Mouse (Mus musculus): ENCODE measurements around the gene Clrn2.
"Not testable (repeated sequence)": the region's sequence is repeated elsewhere in the genome, so short reads cannot be mapped to it uniquely, and the experiment has no call there.

The Clrn2 gene

GRCm38 (mm10) chr5:45453451-45453850 lies at the start of gene Clrn2:
Gene Clrn2 (plus strand): TSS chr5:45453751.
- no peak for DNase-seq (ENCODE audit: low spot score in 2 of 2)

- no peak for DNase-seq (ENCODE audit: low spot score in 2 of 2)
Measured at GRCm38 (mm10) chr5:45406129-45406528, 47.4 kb upstream of the Clrn2 start.

- no peak for DNase-seq (ENCODE audit: low spot score in 2 of 2)
Measured at GRCm38 (mm10) chr5:45416478-45416877, 37.1 kb upstream of the Clrn2 start.

- DNase-seq (ENCODE audit: low spot score in 2 of 2), result no peak
Measured at GRCm38 (mm10) chr5:45417859-45418443, 35.6 kb upstream of the Clrn2 start.

- peak in 1 of 2 experiments; percentile 12 for DNase-seq (ENCODE audit: low spot score in 2 of 2)
Measured at GRCm38 (mm10) chr5:45419841-45420638, 33.5 kb upstream of the Clrn2 start.

- DNase-seq (ENCODE audit: low spot score in 2 of 2), result no peak
Measured at GRCm38 (mm10) chr5:45421881-45422844, 31.4 kb upstream of the Clrn2 start.

GRCm38 (mm10) chr5:45424021-45424886 lies 29.3 kb upstream of the Clrn2 start:
- DNase-seq (ENCODE audit: low spot score in 2 of 2), result peak; percentile 45 to 63

GRCm38 (mm10) chr5:45425771-45426170 lies 27.8 kb upstream of the Clrn2 start:
- not testable (repeated sequence) for DNase-seq (ENCODE audit: low spot score in 2 of 2)

GRCm38 (mm10) chr5:45426416-45427034 lies 27.0 kb upstream of the Clrn2 start:
- DNase-seq (ENCODE audit: low spot score in 2 of 2), result no peak

GRCm38 (mm10) chr5:45427891-45428290 lies 25.7 kb upstream of the Clrn2 start:
- DNase-seq (ENCODE audit: low spot score in 2 of 2), result no peak

- DNase-seq (ENCODE audit: low spot score in 2 of 2), result no peak
Measured at GRCm38 (mm10) chr5:45435967-45436950, 17.3 kb upstream of the Clrn2 start.

GRCm38 (mm10) chr5:45437826-45438225 lies 15.7 kb upstream of the Clrn2 start:
- no peak for DNase-seq (ENCODE audit: low spot score in 2 of 2)

GRCm38 (mm10) chr5:45438301-45438700 lies 15.2 kb upstream of the Clrn2 start:
- DNase-seq (ENCODE audit: low spot score in 2 of 2), result peak in 1 of 2 experiments; percentile 6

- DNase-seq (ENCODE audit: low spot score in 2 of 2), result no peak
Measured at GRCm38 (mm10) chr5:45441124-45441523, 12.4 kb upstream of the Clrn2 start.

GRCm38 (mm10) chr5:45441745-45442144 lies 11.8 kb upstream of the Clrn2 start:
- DNase-seq (ENCODE audit: low spot score in 2 of 2), result no peak

GRCm38 (mm10) chr5:45444130-45444832 lies 9.3 kb upstream of the Clrn2 start:
- no peak for DNase-seq (ENCODE audit: low spot score in 2 of 2)

- no peak for DNase-seq (ENCODE audit: low spot score in 2 of 2)
Measured at GRCm38 (mm10) chr5:45448676-45449075, 4.9 kb upstream of the Clrn2 start.

GRCm38 (mm10) chr5:45449206-45449605 lies 4.3 kb upstream of the Clrn2 start:
- no peak for DNase-seq (ENCODE audit: low spot score in 2 of 2)
